Mouse (Mus musculus) CH12.LX (cell line): ENCODE data around the gene Galnt14. TPM values are rescaled to one million over a fixed set of nuclear protein-coding genes. Genes with fewer than 3 reads are reported as not detected.

Source experiments
- DNase-seq: peaks from one replicate; pipeline ENCODE4 v3.0.0-alpha.2; 2013; ENCODE audit errors: extremely low read depth
- H3K27ac ChIP-seq: 2 replicates; pipeline ENCODE4 v1.5.1; 2012; ENCODE audit warnings: low read depth, mild to moderate bottlenecking, control low read depth, moderate library complexity; ENCODE audit not compliant: insufficient read depth
- H3K27me3 ChIP-seq: replicated peaks from 2 replicates; pipeline ENCODE3; 2012; ENCODE audit warnings: inconsistent platforms
- H3K36me3 ChIP-seq, 2 experiments: replicated peaks in 1 of 2; 2 replicates each; pipeline versions ENCODE3 to v1.6.1; 2012; ENCODE audit warnings: inconsistent platforms in 1 of 2, low read length in 1 of 2, mild to moderate bottlenecking in 1 of 2, mixed read lengths in 1 of 2, moderate library complexity in 1 of 2; ENCODE audit not compliant: control insufficient read depth in 1 of 2, insufficient read depth in 1 of 2
- H3K4me1 ChIP-seq, 2 experiments: 2 replicates each; pipeline ENCODE4 v1.6.1; 2012; ENCODE audit warnings: inconsistent platforms in 1 of 2, moderate library complexity in 1 of 2; ENCODE audit not compliant: insufficient read depth in 2 of 2, control insufficient read depth in 1 of 2
- H3K4me2 ChIP-seq: 2 replicates; pipeline ENCODE4 v1.6.1; 2012; ENCODE audit warnings: low read depth, mild to moderate bottlenecking, control low read depth; ENCODE audit not compliant: poor library complexity, insufficient read depth, severe bottlenecking
- H3K4me3 ChIP-seq, 3 experiments: fragments of 150-350 bp in 1 of 3; sonication (generic) in 1 of 3; replicated peaks in 1 of 3; 2 replicates each; pipeline versions ENCODE3 to v1.5.1; 2011 to 2012; ENCODE audit warnings: low read depth in 2 of 3, low read length in 2 of 3, mild to moderate bottlenecking in 2 of 3, moderate library complexity in 2 of 3, control low read depth in 1 of 3, improper control_type of control experiment in 1 of 3, inconsistent platforms in 1 of 3, mixed read lengths in 1 of 3; ENCODE audit not compliant: poor library complexity in 1 of 3
- H3K79me2 ChIP-seq: replicated peaks from 2 replicates; pipeline ENCODE4 v1.6.1; 2012; ENCODE audit warnings: mild to moderate bottlenecking, moderate library complexity; ENCODE audit not compliant: control insufficient read depth, poor library complexity, insufficient read depth, severe bottlenecking; ENCODE audit errors: extremely low read depth
- H3K9ac ChIP-seq: 2 replicates; pipeline ENCODE4 v1.6.1; 2012; ENCODE audit warnings: low read depth, mild to moderate bottlenecking, control low read depth, moderate library complexity; ENCODE audit not compliant: insufficient read depth
- H3K9me3 ChIP-seq: replicated peaks from 2 replicates; pipeline ENCODE3; 2012; ENCODE audit warnings: low read length, inconsistent platforms, mixed read lengths
- BHLHE40 ChIP-seq: IDR thresholded peaks from 2 replicates; pipeline ENCODE4 v1.6.1; 2011; ENCODE audit warnings: mild to moderate bottlenecking, low read depth, low read length, improper control_type of control experiment
- CTCF ChIP-seq, 2 experiments: IDR thresholded peaks in 1 of 2; conservative IDR thresholded peaks in 1 of 2; 2 replicates each; pipeline ENCODE4 v1.5.1; 2011 to 2012; ENCODE audit warnings: low read depth in 2 of 2, low read length in 2 of 2, improper control_type of control experiment in 1 of 2, inconsistent platforms in 1 of 2, mild to moderate bottlenecking in 1 of 2, moderate library complexity in 1 of 2
- GABPA ChIP-seq: IDR thresholded peaks from 2 replicates; pipeline ENCODE4 v1.6.1; 2012; ENCODE audit warnings: low read depth, low read length, improper control_type of control experiment, inconsistent platforms; ENCODE audit not compliant: insufficient replicate concordance
- IRF4 ChIP-seq: IDR thresholded peaks from 2 replicates; pipeline ENCODE4 v1.6.1; 2014; ENCODE audit warnings: low read depth, mild to moderate bottlenecking, inconsistent platforms, low read length, improper control_type of control experiment
- JUN ChIP-seq: IDR thresholded peaks from 2 replicates; pipeline ENCODE4 v1.6.1; 2011; ENCODE audit warnings: low read depth, mild to moderate bottlenecking, low read length, improper control_type of control experiment, moderate library complexity; ENCODE audit not compliant: insufficient read depth
- MAFK ChIP-seq: IDR thresholded peaks from 2 replicates; pipeline ENCODE4 v1.6.1; 2011; ENCODE audit warnings: low read length, improper control_type of control experiment; ENCODE audit not compliant: insufficient replicate concordance
- MAX ChIP-seq: IDR thresholded peaks from 2 replicates; pipeline ENCODE4 v1.6.1; 2011; ENCODE audit warnings: low read length, improper control_type of control experiment
- MAZ ChIP-seq: IDR thresholded peaks from 2 replicates; pipeline ENCODE4 v1.6.1; 2012; ENCODE audit warnings: low read depth, mild to moderate bottlenecking, inconsistent platforms, low read length, improper control_type of control experiment, moderate library complexity
- NELFE ChIP-seq: IDR thresholded peaks from 2 replicates; pipeline ENCODE4 v1.6.1; 2011; ENCODE audit warnings: low read depth, low read length, improper control_type of control experiment
- NRF1 ChIP-seq: IDR thresholded peaks from 2 replicates; pipeline ENCODE4 v1.6.1; 2014; ENCODE audit warnings: low read depth, mild to moderate bottlenecking, inconsistent platforms, low read length, improper control_type of control experiment, moderate library complexity
- PAX5 ChIP-seq: IDR thresholded peaks from 2 replicates; pipeline ENCODE4 v1.6.1; 2012; ENCODE audit warnings: low read length, inconsistent platforms, mixed read lengths
- SIN3A ChIP-seq: IDR thresholded peaks from 2 replicates; pipeline ENCODE4 v1.6.1; 2012; ENCODE audit warnings: low read length, improper control_type of control experiment, inconsistent platforms
- SMC3 ChIP-seq: IDR thresholded peaks from 2 replicates; pipeline ENCODE4 v1.6.1; 2011; ENCODE audit warnings: low read depth, low read length, improper control_type of control experiment
- TBP ChIP-seq: conservative IDR thresholded peaks from 2 replicates; pipeline ENCODE4 v1.6.1; 2011; ENCODE audit warnings: low read depth, low read length, improper control_type of control experiment
- USF2 ChIP-seq: conservative IDR thresholded peaks from 2 replicates; pipeline ENCODE4 v1.6.1; 2011; ENCODE audit warnings: low read depth, low read length, improper control_type of control experiment
- ZNF384 ChIP-seq: IDR thresholded peaks from 2 replicates; pipeline ENCODE4 v1.6.1; 2012; ENCODE audit warnings: low read depth, low read length, improper control_type of control experiment, inconsistent platforms
- dilution Hi-C: fragments of 300-500 bp; cut with MboI; formaldehyde crosslinking; loops from 2 replicates; pipeline ENCODE4 v1.14.3; 2020; ENCODE audit warnings: low sequenced_read_pairs; ENCODE audit not compliant: extremely low pct_unique_long_range_greater_than_20kb, extremely low pct_ligation_motif_present
- in situ Hi-C: fragments of 300-500 bp; cut with MboI; formaldehyde crosslinking; loops from 3 replicates; pipeline ENCODE4 v1.14.3; 2019; ENCODE audit warnings: low sequenced_read_pairs, low pct_ligation_motif_present, low pct_unique_long_range_greater_than_20kb, mixed read lengths
- polyA plus RNA-seq: library from polyadenylated mRNA; unstranded; fragments of >175 nt; gene quantifications from 2 replicates; pipeline ENCODE4 v1.2.1, GENCODE M21; 2012; ENCODE audit warnings: low read depth; ENCODE audit not compliant: insufficient read length
- total RNA-seq, 2 experiments: library from RNA; depleted of rRNA; stranded (reverse); fragments of 300-350 nt in 1 of 2; fragments of >200 nt in 1 of 2; gene quantifications; 2 replicates each; pipeline ENCODE4 v1.2.3; 2012 to 2014

The Galnt14 gene
- total and polyA plus RNA-seq, 3 experiments, result 1.0 to 5.8 (median 2.4) TPM

DNA sequence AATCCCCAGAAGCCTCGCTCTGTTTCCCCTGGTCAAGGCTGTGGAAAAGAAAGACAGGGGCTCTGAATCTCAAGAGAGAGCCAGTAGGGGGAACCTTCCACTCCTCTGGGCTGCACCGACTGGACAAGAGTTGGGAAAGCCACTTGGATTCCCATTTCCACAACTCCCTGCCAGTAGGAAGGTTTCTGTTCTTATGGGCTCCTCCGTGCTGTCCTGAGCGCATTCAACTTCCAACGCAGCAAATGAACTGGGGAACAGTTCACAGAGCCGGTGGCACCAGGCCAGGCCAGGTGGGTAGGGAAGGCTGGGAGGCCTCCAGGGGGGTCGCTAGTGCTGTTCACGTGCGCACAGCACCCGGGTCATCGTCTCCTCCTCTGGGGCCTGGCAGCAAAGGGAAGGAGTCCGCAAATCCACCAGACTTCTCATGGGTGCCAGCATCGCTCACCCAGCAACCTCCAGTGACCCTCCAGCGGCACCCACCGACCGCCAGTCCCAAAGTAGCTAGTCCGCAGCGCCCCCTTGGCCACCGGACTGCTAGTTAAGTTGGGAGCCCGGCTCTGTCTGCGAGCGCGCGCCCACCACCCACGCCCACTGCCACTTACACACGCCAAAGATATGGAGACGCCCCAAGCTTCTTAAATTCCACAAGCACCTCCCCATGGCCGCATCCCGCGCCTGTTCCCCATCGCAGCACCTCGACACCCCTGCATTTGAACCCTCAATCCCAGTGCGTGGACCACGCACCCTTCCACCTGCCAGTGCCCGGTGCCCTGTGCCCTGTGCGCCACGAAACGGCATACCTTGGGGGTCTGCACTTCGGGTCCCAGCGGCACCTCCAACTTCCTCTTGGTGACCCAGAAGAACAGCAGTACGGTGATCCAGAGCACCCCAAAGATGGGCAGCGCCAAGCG is 867 bp downstream of the Galnt14 start:
- Histone ChIP-seq H3K27ac (no peak overlapping the region), H3K36me3 (no peaks in the 10 kb centered on the region), H3K4me2 (peak overlapping the region; percentile 65), H3K9me3 (peaks cover 2% of the 10 kb centered on the region), H3K4me3 (peak overlapping the region; percentile 35 to 72 (median 59)), H3K27me3 (peaks cover 28% of the 10 kb centered on the region), H3K79me2 (no peaks in the 10 kb centered on the region), H3K4me1 (peaks cover 9 to 18% of the 10 kb centered on the region in 2 experiments), H3K9ac (peak overlapping the region; percentile 40; the same call in 1 of the 2 replicates)
- dilution Hi-C loops (no loop called here), in situ Hi-C loops (no loop called here)
- DNase-seq, result no peak
- TF ChIP-seq NELFE (no peak), BHLHE40 (peak; percentile 55), CTCF (conservative IDR thresholded peaks at IDR 0.05 in 1 of 2, IDR thresholded peaks at IDR 0.05 in 1 of 2; ENCODE audit: low read depth in 2 of 2, low read length in 2 of 2) (peak in 1 of 2 experiments; percentile 43; a peak in 2 of 4 replicates)

DNA sequence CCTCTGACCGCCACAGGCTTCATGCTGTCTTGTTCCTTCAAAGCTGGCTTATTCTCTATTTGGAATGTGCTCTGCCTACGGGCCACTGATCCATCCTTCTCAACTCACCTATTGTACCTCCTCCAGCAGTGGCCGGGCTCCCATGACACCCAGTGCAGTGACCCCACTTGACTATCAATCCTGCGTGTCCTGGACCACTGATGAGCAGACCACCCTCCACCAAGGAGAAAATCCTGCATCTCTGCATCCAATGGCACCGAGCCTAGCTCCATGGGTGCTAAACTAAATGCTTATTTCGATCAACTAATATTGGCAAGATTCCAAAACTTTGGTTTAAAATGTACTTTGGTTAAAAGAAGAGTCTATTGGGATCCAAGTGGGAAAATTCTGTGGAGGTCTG is 1.8 kb downstream of the Galnt14 start:
- H3K4me3 ChIP-seq, result no peak overlapping the region
- H3K4me2 ChIP-seq, result no peak overlapping the region
- in situ Hi-C loops (no loop called here), dilution Hi-C loops (no loop called here)
- no peaks in the 10 kb centered on the region for H3K79me2 ChIP-seq
- H3K36me3 ChIP-seq, result no peaks in the 10 kb centered on the region
- TF ChIP-seq GABPA (no peak), MAX (no peak), PAX5 (no peak), IRF4 (no peak), SMC3 (no peak), CTCF (conservative IDR thresholded peaks at IDR 0.05 in 1 of 2, IDR thresholded peaks at IDR 0.05 in 1 of 2; ENCODE audit: low read depth in 2 of 2, low read length in 2 of 2) (no peak), MAFK (no peak), TBP (no peak), SIN3A (no peak), USF2 (no peak), ZNF384 (no peak), MAZ (no peak), NRF1 (no peak), BHLHE40 (no peak), JUN (no peak)
- H3K9ac ChIP-seq, result no peak overlapping the region
- H3K27ac ChIP-seq, result no peak overlapping the region
- no peak for DNase-seq
- H3K4me1 ChIP-seq, result peaks cover 4 to 9% of the 10 kb centered on the region in 2 experiments; a peak in 3 of 4 replicates
- peaks cover 2% of the 10 kb centered on the region for H3K9me3 ChIP-seq
- peaks cover 27% of the 10 kb centered on the region for H3K27me3 ChIP-seq
